Mouse (Mus musculus) lung, postnatal 4 days (tissue): ENCODE data around the gene Spaca6.
"Not testable (repeated sequence)": the region's sequence is repeated elsewhere in the genome, so short reads cannot be mapped to it uniquely, and the experiment has no call there.

Source experiments
- DNase-seq, 2 experiments: peaks; one replicate each; pipeline ENCODE4 v3.0.0; 2021

Spaca6 gene

DNA sequence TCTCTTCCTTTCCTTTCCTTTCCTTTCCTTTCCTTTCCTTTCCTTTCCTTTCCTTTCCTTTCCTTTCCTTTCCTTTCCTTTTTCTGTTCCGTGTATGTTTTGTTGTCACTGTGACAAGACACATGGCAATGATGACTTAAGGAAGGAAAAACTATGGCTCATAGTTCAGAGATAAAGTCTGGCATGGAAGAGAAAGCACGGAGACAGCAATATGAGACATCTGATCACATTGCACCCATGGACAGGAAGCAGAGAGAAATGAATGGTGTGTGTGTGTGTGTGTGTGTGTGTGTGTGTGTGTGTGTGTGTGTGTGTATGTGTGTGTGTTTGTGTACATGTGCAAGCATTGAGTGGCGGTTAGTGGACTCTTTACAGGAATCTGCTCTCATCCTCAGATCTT is 17.6 kb downstream of the Spaca6 start:
- not testable (repeated sequence) for DNase-seq

GRCm38 (mm10) chr17:17845187-17846027 is 18.4 kb downstream of the Spaca6 start:
- DNase-seq = peak in 1 of 2 experiments; percentile 43

DNA sequence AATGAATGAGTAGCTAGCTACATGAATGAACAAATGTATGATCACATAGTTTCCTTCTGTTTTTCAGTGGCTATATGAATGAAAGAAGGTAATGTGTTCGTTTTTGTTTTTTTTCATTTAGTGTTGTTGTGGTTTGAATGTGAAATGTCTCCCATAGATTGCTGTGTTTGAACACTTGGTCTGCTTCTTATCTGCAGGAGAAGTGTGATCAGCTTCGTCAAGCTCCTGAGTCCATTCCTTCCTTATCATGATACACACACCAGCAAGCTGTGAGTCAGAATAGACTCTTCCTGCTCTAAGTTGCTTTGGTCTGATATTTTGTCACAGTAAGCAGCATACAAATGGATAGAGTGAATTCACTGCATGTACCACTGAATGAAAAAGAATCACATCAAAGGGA is 22.0 kb downstream of the Spaca6 start:
- no peak for DNase-seq

GRCm38 (mm10) chr17:17849906-17850712 is 23.2 kb downstream of the Spaca6 start:
- no peak for DNase-seq

DNA sequence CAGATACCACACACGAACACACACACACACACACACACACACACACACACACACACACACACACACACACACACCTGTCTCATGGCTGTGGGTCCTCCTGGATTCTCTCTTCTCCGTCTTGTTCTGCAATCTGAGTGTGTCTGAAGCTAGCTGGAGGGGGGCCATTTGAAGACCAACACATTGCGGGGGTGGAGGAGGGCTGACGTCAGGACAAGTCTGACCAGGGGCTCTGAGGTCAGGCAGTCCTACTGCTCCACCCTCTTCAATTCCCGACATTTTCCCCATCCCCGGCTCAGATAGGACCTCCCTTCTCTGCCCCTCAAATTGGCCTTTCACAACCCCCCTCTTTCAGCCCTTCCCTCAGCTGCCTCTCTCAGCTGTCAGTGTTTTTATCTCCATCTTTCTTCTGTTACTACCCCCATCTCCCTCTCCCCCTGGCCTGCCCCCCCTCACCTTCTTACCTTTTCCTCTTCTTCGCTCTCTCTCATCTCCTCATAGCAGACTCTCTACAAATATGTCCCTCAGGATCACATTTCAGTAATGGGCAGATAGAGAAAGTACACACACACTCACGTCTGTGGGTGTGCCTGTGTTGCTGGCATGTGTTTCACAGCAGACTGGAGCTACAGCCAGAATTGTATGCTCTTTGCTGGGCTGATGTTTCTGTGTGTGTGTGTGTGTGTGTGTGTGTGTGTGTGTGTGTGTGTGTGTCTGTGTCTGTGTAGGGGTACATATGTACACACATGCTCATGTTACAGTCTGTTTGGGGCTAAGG is 28.3 kb downstream of the Spaca6 start, which contains the start of gene Has1:
Gene Has1, minus strand, starts transcription at position 142 of the 775 bp plus-strand sequence.
- no peak for DNase-seq

DNA sequence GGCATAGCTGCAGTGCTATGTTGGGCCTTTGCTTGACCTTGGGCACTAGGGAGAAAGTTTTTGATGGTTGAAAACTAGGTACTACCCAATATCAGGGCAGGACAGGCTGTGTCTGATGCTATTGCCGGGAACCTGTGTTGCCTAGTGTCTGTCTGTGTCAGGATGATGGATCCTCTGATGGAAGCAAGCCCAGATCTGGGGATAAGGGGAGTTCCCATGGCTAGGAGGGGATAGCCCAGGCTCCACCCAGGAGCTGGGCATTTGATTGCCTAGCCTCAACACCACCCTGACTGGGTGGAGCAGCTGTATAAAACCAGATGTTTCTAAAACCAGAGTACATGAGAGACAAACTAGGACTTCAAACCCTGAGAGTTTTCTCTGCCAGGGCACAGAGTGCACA is 29.7 kb downstream of the Spaca6 start:
- no peak for DNase-seq

- DNase-seq = no peak
Measured at GRCm38 (mm10) chr17:17857446-17857845, 30.5 kb downstream of the Spaca6 start.

DNA sequence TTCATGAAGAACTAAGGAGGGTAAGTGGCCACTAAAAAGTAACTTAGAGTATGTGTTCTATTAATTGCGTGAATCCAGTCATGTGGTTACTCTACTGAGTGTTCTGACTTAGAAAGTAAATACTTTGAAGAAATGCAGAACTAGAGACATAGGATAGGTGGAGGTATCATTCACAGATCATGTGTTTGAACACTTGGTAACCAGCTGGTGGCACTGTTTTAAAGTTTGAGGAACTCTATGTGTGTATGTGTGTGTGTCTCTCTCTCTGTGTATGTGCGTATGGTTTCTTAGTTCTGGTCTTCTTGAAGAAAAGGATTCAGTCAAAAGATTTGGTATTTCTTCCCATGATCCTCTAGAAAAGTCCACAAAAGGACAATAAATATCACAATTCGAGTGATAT is 33.2 kb downstream of the Spaca6 start:
- DNase-seq = no peak

DNA sequence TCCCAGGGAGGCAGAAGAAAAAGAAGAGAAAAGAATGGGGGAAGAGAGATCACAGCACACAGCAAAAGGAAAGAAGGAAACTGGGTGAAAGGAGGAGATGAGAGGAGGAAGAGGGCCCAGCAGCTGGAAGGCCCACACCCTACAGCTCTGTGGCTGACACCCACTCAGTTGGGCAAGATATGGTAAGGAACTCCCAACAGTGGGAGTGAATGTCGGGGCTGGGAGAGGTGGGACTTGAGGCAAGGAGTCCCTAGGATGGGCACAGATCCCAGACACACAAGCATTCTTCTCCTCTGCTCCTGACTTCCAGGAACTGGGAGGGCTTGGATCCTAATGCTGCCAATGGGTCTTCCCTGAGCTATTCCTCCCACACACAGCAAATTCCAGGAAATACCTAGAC is 35.4 kb downstream of the Spaca6 start:
- DNase-seq = peak; percentile 13 to 52

DNA sequence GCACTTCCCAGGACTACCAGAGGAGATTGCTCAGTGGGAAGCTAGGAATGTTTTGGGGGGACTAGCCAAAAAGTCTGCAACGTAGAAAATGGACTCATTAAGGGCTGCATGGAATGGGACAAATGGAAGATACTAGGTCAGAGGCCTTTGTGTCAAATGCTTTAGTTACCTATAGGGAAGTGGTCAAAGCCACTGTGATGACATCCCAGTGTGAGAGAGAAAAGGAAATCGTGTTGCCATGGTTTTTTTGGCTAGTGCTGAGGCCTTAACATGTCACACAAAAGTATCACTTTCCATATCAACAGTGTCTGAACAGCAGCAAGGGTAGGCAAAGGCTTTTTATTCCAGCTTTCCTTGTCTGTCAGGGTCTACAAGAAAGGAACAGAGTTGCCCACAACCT is 38.2 kb downstream of the Spaca6 start:
- DNase-seq = peak in 1 of 2 experiments; percentile 24

DNA sequence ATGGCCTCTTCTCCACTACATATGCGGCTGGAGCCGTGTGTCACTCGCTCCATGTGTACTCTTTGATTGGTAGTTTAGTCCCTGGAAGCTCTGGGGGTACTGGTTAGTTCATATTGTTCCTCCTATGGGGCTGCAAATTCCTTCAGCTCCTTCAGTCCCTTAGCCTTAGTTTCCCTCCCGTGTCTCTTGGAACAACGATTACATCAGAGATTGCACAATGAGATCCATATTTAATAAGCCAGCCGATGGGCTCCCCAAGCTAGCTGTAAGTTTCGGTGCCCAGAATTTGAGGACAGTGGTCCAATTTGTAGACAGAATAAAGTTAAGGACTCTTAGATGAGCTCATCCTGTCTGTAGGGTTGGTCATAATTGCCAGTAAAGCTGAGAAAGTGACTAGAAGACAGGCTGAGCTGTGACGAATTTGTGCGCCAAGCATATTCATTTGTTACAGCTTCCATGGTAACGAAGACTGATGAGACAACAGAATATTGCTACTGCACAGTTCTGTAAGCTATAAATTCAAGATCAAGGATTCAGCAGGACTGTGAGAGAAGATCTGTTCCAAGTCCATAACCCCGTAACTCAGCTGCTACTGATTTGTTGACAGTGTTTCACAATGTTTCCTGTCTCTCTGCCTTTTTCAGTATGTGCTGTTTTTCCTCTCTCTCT is 40.0 kb downstream of the Spaca6 start:
- no peak for DNase-seq

- DNase-seq = no peak
Measured at GRCm38 (mm10) chr17:17870892-17871550, 44.1 kb downstream of the Spaca6 start.

DNA sequence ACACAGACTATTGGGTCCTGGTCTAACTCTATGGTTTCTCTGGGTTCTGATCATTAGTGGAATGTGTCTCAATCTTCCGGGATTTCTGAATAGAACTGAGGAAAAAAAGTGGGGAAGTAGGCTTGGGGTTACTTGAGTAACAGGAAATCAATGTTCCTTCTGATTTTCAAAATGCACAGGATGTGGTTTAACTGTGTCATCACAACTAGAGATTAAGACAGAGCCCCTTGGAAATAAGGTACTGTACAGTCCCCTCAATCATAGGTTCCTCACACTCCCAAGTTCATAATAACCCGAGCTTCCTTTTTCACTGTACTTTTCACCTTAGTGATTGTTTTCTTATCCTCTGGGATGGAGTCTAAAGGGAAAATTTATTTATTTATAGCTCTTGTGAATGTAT is 44.7 kb downstream of the Spaca6 start:
- DNase-seq = no peak

- DNase-seq = no peak
Measured at GRCm38 (mm10) chr17:17879347-17879746, 52.4 kb downstream of the Spaca6 start.

- no peak for DNase-seq
Measured at GRCm38 (mm10) chr17:17882672-17883071, 55.7 kb downstream of the Spaca6 start.

- DNase-seq = no peak
Measured at GRCm38 (mm10) chr17:17883840-17884239, 56.9 kb downstream of the Spaca6 start, which contains the start of gene Fpr1. Fpr1 (minus strand) TSS chr17:17883940.

DNA sequence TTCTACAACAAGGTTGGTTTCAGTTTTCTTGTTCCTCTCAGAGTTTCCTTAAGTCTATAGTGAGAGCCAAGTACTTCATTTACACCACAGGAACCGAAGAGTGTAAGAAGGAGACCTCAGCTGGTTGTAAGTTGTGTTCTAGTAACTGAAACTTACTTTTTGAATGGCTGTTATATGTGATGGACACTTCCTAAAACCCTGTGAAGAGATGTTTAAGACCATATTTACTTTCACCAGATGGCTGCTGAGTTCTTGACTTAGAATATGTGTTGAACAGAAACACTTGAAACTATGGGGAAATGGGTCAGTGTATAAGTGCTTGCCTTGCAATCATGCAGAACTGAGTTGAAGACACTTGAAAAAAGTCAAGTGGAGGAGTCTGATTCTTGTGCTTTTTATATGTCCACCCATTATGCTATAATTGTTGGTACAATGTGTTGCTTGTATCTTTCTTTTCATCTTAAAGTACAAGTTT is 60.9 kb downstream of the Spaca6 start, which contains the start of the genes Fpr2 and Fpr3:
Gene Fpr2, plus strand, starts transcription at position 51 of the 475 bp plus-strand sequence.
Gene Fpr3, plus strand, starts transcription at position 79 of the 475 bp plus-strand sequence.
- no peak for DNase-seq

- DNase-seq = no peak
Measured at GRCm38 (mm10) chr17:17889732-17890425, 62.9 kb downstream of the Spaca6 start.
